Mouse (Mus musculus): ENCODE data around the gene Mns1. TPM values are rescaled to one million over a fixed set of nuclear protein-coding genes. Genes with fewer than 3 reads are reported as not detected.
"Not testable (repeated sequence)": the region's sequence is repeated elsewhere in the genome, so short reads cannot be mapped to it uniquely, and the experiment has no call there.

Mns1 gene
- polyA plus RNA-seq, 1 experiment from 2014 or later: 34.1 TPM

- Histone ChIP-seq H3K4me3 (no peak overlapping the region), H3K9me3 (no peaks in the 10 kb centered on the region), H3K27ac (peak overlapping the region; percentile 30), H3K4me1 (peaks cover 19% of the 10 kb centered on the region), H3K36me3 (peaks cover 10% of the 10 kb centered on the region), H3K27me3 (ENCODE audit: insufficient read depth, poor library complexity, severe bottlenecking) (no peaks in the 10 kb centered on the region)
- DNase-seq (ENCODE audit: low spot score): no peak
- WGBS: 30% methylated on average over 8 of the region's 8 CpGs
Measured at GRCm38 (mm10) chr9:72440948-72441926, 3.4 kb downstream of the Mns1 start.

GRCm38 (mm10) chr9:72441927-72442715, 4.3 kb downstream of the Mns1 start:
- Histone ChIP-seq H3K9me3 (no peaks in the 10 kb centered on the region), H3K4me3 (no peak overlapping the region), H3K4me1 (peaks cover 19% of the 10 kb centered on the region), H3K27me3 (ENCODE audit: insufficient read depth, poor library complexity, severe bottlenecking) (no peaks in the 10 kb centered on the region), H3K27ac (peak overlapping the region; percentile 30), H3K36me3 (peaks cover 18% of the 10 kb centered on the region)
- no peak for DNase-seq (ENCODE audit: low spot score)
- 87% methylated on average over 10 of the region's 10 CpGs for whole genome bisulfite sequencing

GRCm38 (mm10) chr9:72448026-72448425, 10.2 kb downstream of the Mns1 start:
- Histone ChIP-seq H3K4me3 (no peak overlapping the region), H3K27ac (no peak overlapping the region), H3K36me3 (peaks cover 50% of the 10 kb centered on the region), H3K27me3 (ENCODE audit: insufficient read depth, poor library complexity, severe bottlenecking) (no peaks in the 10 kb centered on the region), H3K9me3 (no peaks in the 10 kb centered on the region), H3K4me1 (peaks cover 10% of the 10 kb centered on the region; the same call in 1 of the 2 replicates)
- no peak for DNase-seq (ENCODE audit: low spot score)
- WGBS: 58% methylated on average over 8 of the region's 8 CpGs

DNA sequence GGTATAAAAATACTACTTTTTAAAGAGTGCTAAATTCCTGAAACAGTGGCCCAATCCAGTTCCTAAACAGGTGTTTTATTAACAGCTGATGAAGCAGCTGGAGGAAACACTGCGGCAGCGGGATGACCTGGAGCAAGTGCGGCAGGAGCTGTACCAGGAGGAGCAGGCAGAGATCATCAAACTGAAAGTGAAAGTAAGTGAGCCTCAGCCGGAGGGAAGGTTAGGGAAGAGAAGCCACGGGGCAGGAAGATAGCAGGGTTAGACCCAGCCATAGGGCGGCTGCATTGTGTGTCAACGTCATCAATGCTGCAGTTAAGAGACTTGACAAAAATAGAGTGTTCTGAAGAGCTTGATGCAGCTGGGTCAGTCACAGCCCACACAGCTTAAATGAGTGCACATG, 11.6 kb downstream of the Mns1 start:
- H3K36me3 ChIP-seq: peaks cover 49% of the 10 kb centered on the region
- no peaks in the 10 kb centered on the region for H3K27me3 ChIP-seq (ENCODE audit: insufficient read depth, poor library complexity, severe bottlenecking)
- H3K27ac ChIP-seq: peak overlapping the region; percentile 5; the same call in 1 of the 2 replicates
- H3K4me1 ChIP-seq: peaks cover 10% of the 10 kb centered on the region; the same call in 1 of the 2 replicates
- DNase-seq (ENCODE audit: low spot score): no peak
- H3K4me3 ChIP-seq: peak overlapping the region; percentile 27; the same call in 1 of the 2 replicates
- no peaks in the 10 kb centered on the region for H3K9me3 ChIP-seq
- WGBS: 64% methylated on average over 7 of the region's 7 CpGs

- Histone ChIP-seq H3K27me3 (ENCODE audit: insufficient read depth, poor library complexity, severe bottlenecking) (no peaks in the 10 kb centered on the region), H3K4me3 (no peak overlapping the region; the same call in 1 of the 2 replicates), H3K4me1 (peaks cover 10% of the 10 kb centered on the region; the same call in 1 of the 2 replicates), H3K36me3 (peaks cover 49% of the 10 kb centered on the region), H3K27ac (peak overlapping the region; percentile 5; the same call in 1 of the 2 replicates), H3K9me3 (no peaks in the 10 kb centered on the region)
- 78% methylated on average over 2 of the region's 2 CpGs for WGBS
- DNase-seq (ENCODE audit: low spot score): no peak
Measured at GRCm38 (mm10) chr9:72449841-72450240, 12.0 kb downstream of the Mns1 start.

- peaks cover 10% of the 10 kb centered on the region; the same call in 1 of the 2 replicates for H3K4me1 ChIP-seq
- 92% methylated on average over 1 of the region's 1 CpGs for WGBS
- peaks cover 49% of the 10 kb centered on the region for H3K36me3 ChIP-seq
- no peaks in the 10 kb centered on the region for H3K27me3 ChIP-seq (ENCODE audit: insufficient read depth, poor library complexity, severe bottlenecking)
- DNase-seq (ENCODE audit: low spot score): no peak
- H3K27ac ChIP-seq: no peak overlapping the region
- no peaks in the 10 kb centered on the region for H3K9me3 ChIP-seq
- no peak overlapping the region for H3K4me3 ChIP-seq
Measured at GRCm38 (mm10) chr9:72450363-72450762, 12.6 kb downstream of the Mns1 start.

DNA sequence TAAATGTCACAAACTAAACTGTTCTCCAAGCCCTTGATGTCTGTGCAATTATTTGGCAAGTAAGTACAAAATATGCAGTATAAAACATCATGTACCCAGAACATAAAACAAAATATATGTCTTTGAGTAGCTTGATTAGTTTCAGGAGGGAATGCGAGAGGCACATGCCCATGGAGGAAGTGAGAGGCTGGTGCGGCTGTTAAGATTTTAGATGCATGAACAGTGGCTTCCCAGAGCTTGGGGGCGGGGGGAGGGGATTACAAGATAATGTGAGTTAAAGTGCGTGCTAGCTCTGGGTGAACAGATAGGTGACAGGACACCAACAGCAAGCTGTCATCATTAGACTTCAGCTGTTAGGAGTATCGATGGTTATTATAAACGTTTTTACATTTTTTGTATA, 13.3 kb downstream of the Mns1 start:
- no peak overlapping the region for H3K4me3 ChIP-seq
- no peaks in the 10 kb centered on the region for H3K27me3 ChIP-seq (ENCODE audit: insufficient read depth, poor library complexity, severe bottlenecking)
- DNase-seq (ENCODE audit: low spot score): no peak
- peaks cover 10% of the 10 kb centered on the region; the same call in 1 of the 2 replicates for H3K4me1 ChIP-seq
- H3K9me3 ChIP-seq: no peaks in the 10 kb centered on the region
- no peak overlapping the region for H3K27ac ChIP-seq
- H3K36me3 ChIP-seq: peaks cover 48% of the 10 kb centered on the region
- WGBS: 54% methylated on average over 6 of the region's 6 CpGs

DNA sequence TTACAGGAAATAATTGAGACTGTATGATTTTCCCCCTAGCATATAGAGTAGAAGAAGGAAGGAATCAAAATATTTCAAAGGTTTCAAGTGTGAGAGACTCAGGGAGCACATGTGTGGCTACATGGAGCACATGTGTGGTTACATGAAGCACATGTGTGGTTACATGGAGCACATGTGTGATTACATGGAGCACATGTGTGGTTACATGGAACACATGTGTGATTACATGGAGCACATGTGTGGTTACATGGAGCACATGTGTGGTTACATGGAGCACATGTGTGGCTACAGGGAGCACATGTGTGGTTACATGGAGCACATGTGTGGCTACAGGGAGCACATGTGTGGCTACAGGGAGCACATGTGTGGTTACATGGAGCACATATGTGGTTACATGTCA, 16.5 kb downstream of the Mns1 start:
- Histone ChIP-seq H3K4me1 (peaks cover 10% of the 10 kb centered on the region; the same call in 1 of the 2 replicates), H3K36me3 (peaks cover 45% of the 10 kb centered on the region)
- H3K27ac ChIP-seq; H3K4me3 ChIP-seq; DNase-seq (ENCODE audit: low spot score); H3K9me3 ChIP-seq; H3K27me3 ChIP-seq (ENCODE audit: insufficient read depth, poor library complexity, severe bottlenecking): not testable (repeated sequence)

DNA sequence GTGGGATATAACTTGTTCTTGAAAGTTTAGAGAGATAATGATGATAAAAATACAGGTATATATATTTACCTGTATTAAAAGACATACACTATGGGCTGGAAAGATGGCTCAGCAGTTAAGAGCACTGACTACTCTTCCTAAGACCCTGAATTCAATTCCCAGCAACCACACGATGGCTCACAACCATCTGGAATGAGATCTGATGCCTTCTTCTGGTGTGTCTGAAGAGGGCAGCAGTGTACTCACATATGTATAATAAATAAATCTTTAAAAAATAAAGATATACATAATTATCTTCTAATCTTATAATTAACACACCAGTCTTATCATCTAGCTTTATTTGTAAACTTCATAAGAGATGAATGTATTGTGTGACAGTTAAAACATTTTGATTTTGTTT, 18.6 kb downstream of the Mns1 start:
- WGBS: 48% methylated on average over 1 of the region's 1 CpGs
- Histone ChIP-seq H3K4me3 (no peak overlapping the region), H3K27ac (no peak overlapping the region), H3K4me1 (no peaks in the 10 kb centered on the region), H3K36me3 (peaks cover 51% of the 10 kb centered on the region), H3K27me3 (ENCODE audit: insufficient read depth, poor library complexity, severe bottlenecking) (no peaks in the 10 kb centered on the region), H3K9me3 (no peaks in the 10 kb centered on the region)
- no peak for DNase-seq (ENCODE audit: low spot score)

DNA sequence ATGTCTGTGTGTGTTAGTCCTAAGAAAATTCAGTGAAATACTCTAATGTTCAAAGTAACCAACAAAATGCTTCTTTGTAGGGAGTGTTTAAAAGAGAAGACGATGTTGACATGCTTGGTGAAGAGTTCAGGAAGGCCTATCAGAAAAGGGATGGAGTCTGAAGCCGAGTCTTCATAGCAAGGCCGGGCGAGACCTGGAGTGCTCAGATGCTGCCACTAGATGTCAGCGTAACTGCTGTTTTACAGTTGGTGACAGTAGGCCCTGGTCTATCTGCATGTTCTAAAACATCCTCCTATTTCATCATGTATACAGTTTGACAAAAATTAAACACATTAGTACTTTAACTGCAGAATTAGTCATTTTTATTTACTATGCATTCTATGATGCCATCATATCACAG, 20.4 kb downstream of the Mns1 start:
- no peaks in the 10 kb centered on the region for H3K9me3 ChIP-seq
- WGBS: 17% methylated on average over 5 of the region's 5 CpGs
- no peak overlapping the region for H3K4me3 ChIP-seq
- no peaks in the 10 kb centered on the region for H3K4me1 ChIP-seq
- no peak overlapping the region for H3K27ac ChIP-seq
- peaks cover 42% of the 10 kb centered on the region for H3K36me3 ChIP-seq
- DNase-seq (ENCODE audit: low spot score): no peak
- H3K27me3 ChIP-seq (ENCODE audit: insufficient read depth, poor library complexity, severe bottlenecking): no peaks in the 10 kb centered on the region

- WGBS: 82% methylated on average over 3 of the region's 3 CpGs
- Histone ChIP-seq H3K4me3 (no peak overlapping the region), H3K27me3 (ENCODE audit: insufficient read depth, poor library complexity, severe bottlenecking) (no peaks in the 10 kb centered on the region), H3K36me3 (peaks cover 36% of the 10 kb centered on the region; the same call in 1 of the 2 replicates), H3K27ac (no peak overlapping the region), H3K4me1 (no peaks in the 10 kb centered on the region), H3K9me3 (no peaks in the 10 kb centered on the region)
- DNase-seq (ENCODE audit: low spot score): no peak
Measured at GRCm38 (mm10) chr9:72459703-72460102, 21.9 kb downstream of the Mns1 start.

- H3K9me3 ChIP-seq: no peaks in the 10 kb centered on the region
- H3K36me3 ChIP-seq: peaks cover 36% of the 10 kb centered on the region; the same call in 1 of the 2 replicates
- H3K4me1 ChIP-seq: no peaks in the 10 kb centered on the region
- DNase-seq (ENCODE audit: low spot score): no peak
- WGBS: 84% methylated on average over 3 of the region's 3 CpGs
- no peaks in the 10 kb centered on the region for H3K27me3 ChIP-seq (ENCODE audit: insufficient read depth, poor library complexity, severe bottlenecking)
- no peak overlapping the region for H3K27ac ChIP-seq
- H3K4me3 ChIP-seq: no peak overlapping the region
Measured at GRCm38 (mm10) chr9:72460767-72461166, 23.0 kb downstream of the Mns1 start.

- Histone ChIP-seq H3K4me1 (no peaks in the 10 kb centered on the region), H3K4me3 (no peak overlapping the region), H3K36me3 (peaks cover 27% of the 10 kb centered on the region; the same call in 1 of the 2 replicates), H3K9me3 (no peaks in the 10 kb centered on the region), H3K27me3 (ENCODE audit: insufficient read depth, poor library complexity, severe bottlenecking) (no peaks in the 10 kb centered on the region), H3K27ac (no peak overlapping the region)
- DNase-seq (ENCODE audit: low spot score): no peak
- WGBS: 93% methylated on average over 2 of the region's 2 CpGs
Measured at GRCm38 (mm10) chr9:72462427-72462826, 24.6 kb downstream of the Mns1 start.
